Mouse (Mus musculus): Measurements from ENCODE around the gene Elp5.
"Not testable (repeated sequence)": the region's sequence is repeated elsewhere in the genome, so short reads cannot be mapped to it uniquely, and the experiment has no call there.

Elp5 gene

GRCm38 (mm10) chr11:69964650-69965270 lies 17.6 kb downstream of the Elp5 start, which contains the start of gene Cldn7:
Gene Cldn7, plus strand, starts transcription at chr11:69964779.
- intact Hi-C loops (cut with DNase I) = no loop called here

GRCm38 (mm10) chr11:69961841-69962240 lies 20.5 kb downstream of the Elp5 start:
- intact Hi-C loops (cut with DNase I) = no loop called here

- intact Hi-C loops (cut with DNase I) = no loop called here
Observed at GRCm38 (mm10) chr11:69960616-69961015, 21.7 kb downstream of the Elp5 start.

DNA sequence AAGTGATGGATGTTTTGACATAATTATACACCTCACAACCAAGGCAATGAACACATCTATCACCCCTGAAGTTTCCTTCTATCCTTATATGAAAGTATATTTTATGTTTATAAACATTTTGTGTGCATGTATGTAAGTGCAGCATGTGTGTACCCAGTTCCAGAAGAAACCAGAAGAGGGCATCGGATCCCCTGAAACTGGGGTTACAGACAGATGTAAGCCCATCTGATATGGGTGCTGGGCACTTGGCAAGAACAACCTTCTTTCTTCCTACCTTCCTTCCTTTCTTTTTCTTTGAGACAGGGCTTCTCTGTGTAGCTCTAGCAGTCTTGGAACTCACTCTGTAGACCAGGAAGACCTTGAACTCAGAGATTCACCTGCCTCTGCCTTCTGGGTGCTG lies 26.1 kb downstream of the Elp5 start:
- intact Hi-C loops (cut with DNase I) = no loop called here

DNA sequence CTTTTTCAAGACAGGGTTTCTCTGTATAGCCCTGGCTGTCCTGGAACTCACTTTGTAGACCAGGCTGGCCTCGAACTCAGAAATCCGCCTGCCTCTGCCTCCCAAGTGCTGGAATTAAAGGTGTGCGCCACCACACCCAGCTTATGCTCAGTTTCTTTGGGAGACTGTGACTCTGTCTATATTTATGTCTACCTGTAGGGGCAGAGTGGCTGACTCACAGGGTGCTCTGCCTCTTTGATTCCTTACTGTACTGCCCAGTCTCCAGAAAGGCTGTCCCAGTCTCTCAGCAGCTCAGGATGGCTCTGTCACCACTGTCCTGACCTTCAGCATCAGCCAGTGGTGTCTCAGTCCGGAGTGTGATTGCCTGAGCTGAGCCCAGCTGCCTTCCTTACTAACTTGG lies 26.7 kb downstream of the Elp5 start:
- intact Hi-C loops (cut with DNase I) = not testable (repeated sequence)

GRCm38 (mm10) chr11:69953267-69953915 lies 28.9 kb downstream of the Elp5 start:
- intact Hi-C loops (cut with DNase I) = no loop called here

DNA sequence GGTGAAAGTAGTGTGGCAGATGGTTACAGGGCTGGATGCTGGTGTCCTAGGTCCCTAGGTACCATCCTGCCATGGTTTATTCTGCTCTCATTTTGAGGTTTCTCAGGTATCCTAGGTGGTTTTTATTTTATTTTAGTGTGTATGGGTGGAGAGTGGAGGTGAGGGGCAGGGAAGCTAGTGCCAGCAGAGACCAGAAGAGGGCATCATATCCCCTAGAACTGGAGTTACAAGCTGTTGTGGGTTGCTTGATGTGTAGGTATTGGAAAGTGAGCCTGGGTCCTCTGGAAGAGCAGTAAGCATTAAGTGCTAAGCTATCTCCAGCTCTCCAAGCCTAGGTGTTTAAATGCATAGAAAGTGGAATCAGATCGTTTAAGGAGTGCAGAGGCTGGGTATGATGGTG lies 30.0 kb downstream of the Elp5 start:
- intact Hi-C loops (cut with DNase I) = no loop called here

DNA sequence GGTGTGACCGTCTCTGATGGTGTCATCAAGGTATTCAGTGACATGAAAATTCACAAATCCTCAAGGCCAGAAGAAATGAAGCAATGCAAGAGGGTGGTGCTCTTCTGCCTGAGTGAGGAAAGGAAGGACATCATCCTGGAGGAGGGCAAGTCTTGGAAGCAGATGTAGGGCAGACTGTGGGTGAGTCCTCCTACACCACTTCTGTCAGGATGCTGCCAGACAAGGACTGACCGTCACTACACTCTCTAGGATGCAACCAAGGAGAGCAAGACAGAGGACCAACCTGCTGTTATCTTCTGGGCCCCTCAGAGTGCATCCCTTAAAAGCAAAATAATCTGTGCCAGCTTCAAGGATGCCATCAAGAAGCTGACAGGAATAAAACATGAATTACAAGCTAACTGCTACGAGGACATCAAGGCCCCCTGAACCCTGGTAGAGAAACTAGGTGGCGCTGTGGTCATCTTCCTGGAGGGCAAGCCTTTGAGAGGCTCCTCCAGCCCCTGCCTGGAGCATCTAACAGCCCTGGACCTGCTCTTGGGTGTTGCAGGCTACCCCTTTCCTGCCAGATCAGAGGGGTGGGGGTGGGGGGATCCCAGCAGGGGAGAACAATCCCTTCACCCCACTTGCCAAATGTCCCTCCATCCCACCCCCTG lies 31.4 kb downstream of the Elp5 start:
- intact Hi-C loops (cut with DNase I) = no loop called here

DNA sequence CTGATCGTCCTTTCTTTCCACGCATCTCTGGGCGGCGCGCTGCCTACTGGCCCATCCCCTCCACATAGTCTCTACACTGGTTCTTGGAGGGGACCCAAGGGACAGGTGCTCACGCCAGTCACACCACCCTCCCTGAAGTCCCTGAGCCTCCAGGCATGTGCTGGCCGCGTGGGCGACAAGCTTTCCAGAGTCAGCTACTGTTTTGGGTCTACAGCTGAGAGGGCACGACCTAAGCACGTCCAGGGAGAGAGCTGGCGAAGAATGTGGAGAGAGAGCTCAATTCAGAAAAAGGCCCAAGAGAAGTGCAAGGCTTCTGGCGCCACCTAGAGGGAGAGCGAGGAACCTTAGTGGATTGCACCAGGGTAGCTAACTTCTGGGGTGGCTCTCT lies 33.6 kb downstream of the Elp5 start:
- intact Hi-C loops (cut with DNase I) = loop anchor here (1.0 kb wide), 1 partner anchor 14 kb away; no protein-coding TSS in a partner anchor

GRCm38 (mm10) chr11:69948066-69948762 lies 34.1 kb downstream of the Elp5 start, which contains the start of gene Slc2a4:
Gene Slc2a4, minus strand, starts transcription at chr11:69948188.
- intact Hi-C loops (cut with DNase I) = no loop called here

DNA sequence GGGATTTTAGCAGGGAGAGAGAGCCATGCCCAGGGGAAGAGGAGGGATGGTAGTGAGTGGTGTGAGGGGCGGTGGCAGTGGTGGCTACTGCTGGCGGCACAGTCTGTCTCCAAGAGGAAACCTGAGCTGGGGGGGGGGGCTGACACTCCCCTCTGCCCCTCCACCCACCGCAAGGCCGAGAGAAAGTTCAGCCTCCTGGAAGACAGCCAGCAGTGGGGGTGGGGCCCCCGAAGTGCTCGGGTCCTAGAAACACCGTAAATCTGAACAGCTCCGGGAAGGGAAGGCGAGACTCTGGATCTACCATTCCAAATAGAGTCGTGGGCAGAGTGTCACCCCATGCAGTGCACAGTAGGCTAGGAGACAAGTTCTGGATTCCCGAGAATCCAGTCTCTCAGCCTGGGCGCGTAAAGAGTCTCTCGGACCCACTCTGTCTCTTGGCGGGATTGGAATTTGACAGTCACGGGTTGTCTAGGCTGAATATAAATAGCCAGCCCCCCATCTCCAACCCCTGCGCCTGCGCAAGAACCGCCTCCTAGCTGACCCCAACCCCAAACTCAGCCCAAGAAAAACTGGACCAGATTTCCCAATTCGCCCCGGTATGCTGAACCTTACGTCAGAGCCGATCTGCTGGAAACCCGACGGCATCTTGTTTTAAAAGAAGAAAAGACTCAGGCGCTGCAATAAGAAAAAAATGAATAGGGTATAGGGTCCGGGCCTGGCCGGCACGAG lies 34.8 kb downstream of the Elp5 start:
- intact Hi-C loops (cut with DNase I) = no loop called here

GRCm38 (mm10) chr11:69945997-69946891 lies 36.1 kb downstream of the Elp5 start:
- intact Hi-C loops (cut with DNase I) = no loop called here

DNA sequence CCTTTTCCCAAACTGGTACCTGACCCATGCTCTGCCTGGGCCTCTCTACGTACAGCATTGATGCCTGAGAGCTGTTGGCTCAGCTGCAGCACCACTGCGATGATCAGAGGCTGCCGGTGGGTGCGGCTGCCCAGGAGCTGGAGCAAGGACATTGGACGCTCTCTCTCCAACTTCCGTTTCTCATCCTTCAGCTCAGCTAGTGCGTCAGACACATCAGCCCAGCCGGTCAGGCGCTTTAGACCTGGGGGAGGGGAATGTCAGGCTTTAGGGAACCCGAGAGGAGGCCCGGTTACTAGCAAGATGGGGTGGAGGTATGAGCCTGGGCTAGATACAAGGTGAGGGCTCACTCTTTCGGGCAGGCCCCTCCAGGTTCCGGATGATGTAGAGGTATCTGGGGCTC lies 37.1 kb downstream of the Elp5 start:
- intact Hi-C loops (cut with DNase I) = no loop called here

- intact Hi-C loops (cut with DNase I) = no loop called here
Observed at GRCm38 (mm10) chr11:69940962-69941361, 41.4 kb downstream of the Elp5 start.

DNA sequence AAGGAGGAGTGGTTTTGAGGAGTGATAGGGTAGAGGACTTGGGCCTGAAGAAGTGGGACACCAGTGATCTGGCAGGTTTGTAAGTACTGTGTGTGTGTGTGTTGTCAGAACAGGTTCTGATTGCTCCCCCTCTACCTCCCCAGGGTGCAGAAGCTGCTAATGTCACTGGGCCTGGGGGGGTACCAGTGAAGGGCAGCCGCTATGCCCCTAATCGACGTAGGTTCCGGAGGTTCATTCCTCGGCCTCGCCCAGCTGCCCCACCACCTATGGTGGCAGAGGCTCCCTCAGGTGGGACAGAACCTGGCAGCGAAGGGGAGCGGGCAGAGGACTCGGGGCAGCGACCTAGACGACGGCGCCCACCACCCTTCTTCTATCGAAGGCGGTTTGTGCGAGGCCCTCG lies 42.6 kb downstream of the Elp5 start:
- intact Hi-C loops (cut with DNase I) = loop anchor here (10.0 kb wide), 1 partner anchor 275 kb away; the partner anchor contains the start of gene Slc16a11

DNA sequence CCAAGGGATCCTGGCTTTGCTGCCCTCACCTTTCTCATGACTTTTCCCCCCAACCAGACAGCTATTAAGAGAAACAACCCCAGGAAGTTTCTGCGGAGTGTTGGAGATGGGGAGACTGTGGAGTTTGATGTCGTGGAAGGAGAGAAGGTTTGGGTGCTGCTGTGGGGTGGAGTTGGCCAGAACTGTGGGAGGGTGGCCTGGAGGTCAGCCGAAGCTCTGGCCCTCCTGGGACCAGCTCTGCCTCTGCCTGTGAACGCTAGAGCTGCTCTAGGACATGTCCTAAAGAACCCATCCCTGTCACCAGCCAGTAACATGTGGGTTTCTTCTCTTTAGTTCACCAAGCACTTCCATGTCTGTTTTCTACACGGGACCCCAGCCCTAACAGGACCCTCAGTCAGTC lies 43.1 kb downstream of the Elp5 start:
- intact Hi-C loops (cut with DNase I) = loop anchor here (10.0 kb wide), 1 partner anchor 276 kb away; the partner anchor contains the start of gene Slc16a11

GRCm38 (mm10) chr11:69938401-69938979 lies 43.8 kb downstream of the Elp5 start:
- intact Hi-C loops (cut with DNase I) = loop anchor here (10.0 kb wide), 1 partner anchor 276 kb away; the partner anchor contains the start of gene Slc16a11

DNA sequence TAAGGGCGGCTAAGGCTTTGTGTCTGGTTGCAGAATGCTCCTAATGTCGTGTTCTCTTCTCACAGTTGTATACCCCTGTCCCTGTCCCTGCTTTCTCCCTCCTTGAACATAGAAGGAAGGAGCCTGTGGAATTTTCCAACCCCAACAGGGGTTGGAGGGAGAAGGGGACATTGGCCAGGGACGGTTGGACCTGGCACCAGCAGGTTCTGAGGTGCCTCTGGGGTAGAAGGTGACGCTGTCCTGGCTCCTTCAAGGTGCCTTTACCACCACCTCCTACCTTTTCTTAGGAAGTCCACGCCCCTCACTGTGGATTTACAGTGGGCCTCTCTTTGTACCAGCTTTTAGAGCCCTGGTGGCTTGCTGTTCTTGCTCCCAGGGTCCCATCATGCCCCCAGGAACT lies 44.5 kb downstream of the Elp5 start:
- intact Hi-C loops (cut with DNase I) = loop anchor here (10.0 kb wide), 1 partner anchor 277 kb away; the partner anchor contains the start of gene Slc16a11

DNA sequence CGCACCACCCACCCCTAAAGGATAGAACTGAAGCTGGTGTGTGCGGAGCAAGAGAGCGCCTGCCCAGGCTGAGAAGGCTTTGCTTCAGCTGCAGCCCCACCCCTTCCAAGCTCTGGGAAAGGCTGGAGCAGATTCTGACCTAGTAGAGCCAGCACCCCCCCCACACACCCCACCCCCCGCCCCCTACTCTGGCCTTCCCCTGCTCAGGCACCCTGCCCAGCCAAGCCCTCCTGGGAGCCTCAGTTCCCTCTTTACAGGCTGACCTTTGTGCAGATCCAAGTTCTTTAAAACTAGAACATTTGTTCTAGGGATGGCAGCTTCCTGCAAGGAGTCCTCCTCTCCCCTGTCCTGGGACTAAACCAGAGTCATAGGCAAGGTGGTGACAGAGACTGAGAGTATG lies 44.9 kb downstream of the Elp5 start:
- intact Hi-C loops (cut with DNase I) = loop anchor here (10.0 kb wide), 1 partner anchor 277 kb away; the partner anchor contains the start of gene Slc16a11

Data from adrenal gland (tissue).